ENCODE assay signal across 8 mouse cellular contexts in genomic region chr5:23433720-23434597, GRCm38 (mm10). TPM values are rescaled to one million over a fixed set of nuclear protein-coding genes. Genes with fewer than 3 reads are reported as not detected.
DNase-seq lines count a peak whose midpoint lies in the region; ATAC-seq and TF ChIP-seq lines count a peak whose summit lies in the region.

Gene Kmt2e, plus strand, starts transcription at chr5:23434441.

- H3K9ac ChIP-seq in lung, embryonic 15.5 days = peak within 1 kb of the TSS; percentile 94

- under 1% methylated on average over 72 of the region's 85 CpGs for WGBS in lung, embryonic 15.5 days
- WGBS in olfactory bulb, adult 2 months = under 1% methylated on average over 78 of the region's 85 CpGs

- no peaks in the 10 kb centered on the region for H3K9me3 ChIP-seq in lung, embryonic 15.5 days

- H3K4me1 ChIP-seq in lung, embryonic 15.5 days = peaks cover 25% of the 10 kb centered on the region
- no peaks in the 10 kb centered on the region for H3K4me1 ChIP-seq in olfactory bulb, adult 2 months (ENCODE audit: control insufficient read depth, insufficient read depth, low read length)

- peak within 1 kb of the TSS; percentile 94 for H3K4me3 ChIP-seq in lung, embryonic 15.5 days
- H3K4me3 ChIP-seq in olfactory bulb, adult 2 months (ENCODE audit: insufficient read depth, low read depth, low read length) = peak within 1 kb of the TSS; percentile 65

- ATAC-seq in lung, embryonic 15.5 days (ENCODE audit: borderline replicate concordance, extremely low read depth, low FRiP score, low TSS enrichment) = peak; percentile 81

- peak within 1 kb of the TSS; percentile 77 for H3K4me2 ChIP-seq in lung, embryonic 15.5 days

- H3K27ac ChIP-seq in lung, embryonic 15.5 days = peak within 1 kb of the TSS; percentile 100
- H3K27ac ChIP-seq in olfactory bulb, adult 2 months (ENCODE audit: insufficient read depth, low read depth, low read length) = peak within 1 kb of the TSS; percentile 100

- peak; percentile 56 for TF ChIP-seq POLR2A in olfactory bulb, adult 2 months (IDR thresholded peaks at IDR 0.05; ENCODE audit: insufficient read depth, low read depth, low read length)

- no peaks in the 10 kb centered on the region for H3K27me3 ChIP-seq in lung, embryonic 15.5 days

- no peaks in the 10 kb centered on the region for H3K36me3 ChIP-seq in lung, embryonic 15.5 days

- TF ChIP-seq CTCF in olfactory bulb, adult 2 months (IDR thresholded peaks at IDR 0.05; ENCODE audit: insufficient read depth, low read depth, low read length) = no peak

- peak; percentile 86 for DNase-seq in MN1 (ENCODE audit: low spot score)
- DNase-seq in cerebellum, adult 8-10 months = peak; percentile 93
- DNase-seq in forelimb bud, embryonic 11.5 days (ENCODE audit: low read depth, low spot score) = peak; percentile 85
- DNase-seq in heart, postnatal 4 days = peak; percentile 97
- peak; percentile 85 for DNase-seq in layer of hippocampus, adult 9-10 months (ENCODE audit: low spot score)
- DNase-seq in thymus, adult 18-20 months = peak; percentile 86 to 92

RNA-seq across cellular contexts. Expression of gene Kmt2e, which starts in this region (rescaled TPM):
- 10 to 100 TPM; 57.0 to 58.4 TPM for total RNA-seq in heart, postnatal 4 days (2021)
- 94.8 and 99.4 TPM in 2 replicates for polyA plus RNA-seq in lung, embryonic 15.5 days (2015; fragmentation: Nextera tagmentation; extraction: Ambion mirVana)
- polyA plus RNA-seq in olfactory bulb, adult 2 months (2012; ENCODE audit: insufficient read depth, insufficient read length, low replicate concordance, missing spikeins) = 94.8 and 315 TPM in 2 replicates

Comparison
In these comparisons a context has a peak if more than half of its experiments do, and no peak if none do; other contexts are left out.
1. Peak in every context shown above with its lines: DNase-seq, ATAC-seq, H3K4me3 ChIP-seq and H3K27ac ChIP-seq.